Mouse (Mus musculus) testis, adult 2 months (tissue): ENCODE measurements around the gene 1700042G07Rik. TPM values are rescaled to one million over a fixed set of nuclear protein-coding genes. Genes with fewer than 3 reads are reported as not detected.

Experiments used
- H3K27ac ChIP-seq: fragments of 200-500 bp; 2 replicates; pipeline ENCODE4 v1.5.1; 2012; ENCODE audit warnings: low read depth, low read length; ENCODE audit not compliant: control insufficient read depth, insufficient read depth
- H3K27me3 ChIP-seq: fragments of 200-500 bp; 2 replicates; pipeline ENCODE4 v1.6.1; 2012; ENCODE audit warnings: mild to moderate bottlenecking, low read length, moderate library complexity; ENCODE audit not compliant: control insufficient read depth, insufficient read depth
- H3K36me3 ChIP-seq: fragments of 200-500 bp; 2 replicates; pipeline ENCODE4 v1.6.1; 2012; ENCODE audit warnings: mild to moderate bottlenecking, low read length; ENCODE audit not compliant: control insufficient read depth, insufficient read depth
- H3K4me1 ChIP-seq: fragments of 200-500 bp; 2 replicates; pipeline ENCODE4 v1.6.1; 2012; ENCODE audit warnings: low read length; ENCODE audit not compliant: control insufficient read depth, insufficient read depth
- H3K4me3 ChIP-seq: fragments of 200-500 bp; 2 replicates; pipeline ENCODE4 v1.5.1; 2012; ENCODE audit warnings: low read depth, mild to moderate bottlenecking, low read length, moderate library complexity, mixed read lengths; ENCODE audit not compliant: control insufficient read depth
- CTCF ChIP-seq: fragments of 200-500 bp; IDR thresholded peaks from 2 replicates; pipeline ENCODE4 v1.5.1; 2012; ENCODE audit warnings: low read depth, mild to moderate bottlenecking, inconsistent platforms, low read length, moderate library complexity; ENCODE audit not compliant: control insufficient read depth, insufficient read depth, insufficient replicate concordance
- POLR2A ChIP-seq: fragments of 200-500 bp; IDR thresholded peaks from 2 replicates; pipeline ENCODE4 v1.6.1; 2012; ENCODE audit warnings: low read depth, mild to moderate bottlenecking, inconsistent platforms, low read length, moderate library complexity; ENCODE audit not compliant: control insufficient read depth
- polyA plus RNA-seq: library from polyadenylated mRNA; depleted of rRNA; stranded (reverse); fragments of >200 nt; gene quantifications from 2 replicates; pipeline ENCODE4 v1.2.3, GENCODE M21; 2012

Gene 1700042G07Rik
- polyA plus RNA-seq, 1 experiment, result 696 TPM

DNA sequence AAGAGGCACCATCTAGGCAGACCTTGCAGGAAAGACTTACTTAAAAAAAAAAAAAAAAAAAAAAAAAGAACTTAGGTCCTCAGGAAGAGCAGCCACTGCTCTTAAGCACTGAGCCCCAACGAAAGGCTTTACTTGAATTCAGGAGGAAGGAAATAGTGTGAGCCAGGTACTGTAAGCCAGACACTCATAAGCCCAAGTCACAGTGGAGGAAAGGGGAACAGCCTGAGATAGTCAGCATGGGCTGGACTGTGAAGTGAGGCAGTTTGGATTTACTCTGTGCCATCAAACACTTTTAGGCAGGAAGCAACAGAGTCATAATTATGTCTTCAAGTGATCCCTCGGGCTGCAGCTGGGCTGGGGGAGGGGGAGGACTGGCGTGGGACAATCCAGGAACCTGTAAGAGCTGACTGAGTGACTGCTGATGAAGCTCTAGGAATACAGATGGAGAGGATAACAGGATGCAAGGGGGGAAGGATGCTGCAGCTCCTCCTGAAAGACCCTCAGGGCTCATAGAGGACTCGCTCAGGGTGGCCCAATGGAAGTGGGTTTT, 19.2 kb downstream of the 1700042G07Rik start:
- Histone ChIP-seq H3K36me3 (no peaks in the 10 kb centered on the region), H3K4me1 (no peaks in the 10 kb centered on the region), H3K27ac (no peak overlapping the region), H3K4me3 (no peak overlapping the region), H3K27me3 (no peaks in the 10 kb centered on the region)
- TF ChIP-seq CTCF, result no peak
- no peak for TF ChIP-seq POLR2A

DNA sequence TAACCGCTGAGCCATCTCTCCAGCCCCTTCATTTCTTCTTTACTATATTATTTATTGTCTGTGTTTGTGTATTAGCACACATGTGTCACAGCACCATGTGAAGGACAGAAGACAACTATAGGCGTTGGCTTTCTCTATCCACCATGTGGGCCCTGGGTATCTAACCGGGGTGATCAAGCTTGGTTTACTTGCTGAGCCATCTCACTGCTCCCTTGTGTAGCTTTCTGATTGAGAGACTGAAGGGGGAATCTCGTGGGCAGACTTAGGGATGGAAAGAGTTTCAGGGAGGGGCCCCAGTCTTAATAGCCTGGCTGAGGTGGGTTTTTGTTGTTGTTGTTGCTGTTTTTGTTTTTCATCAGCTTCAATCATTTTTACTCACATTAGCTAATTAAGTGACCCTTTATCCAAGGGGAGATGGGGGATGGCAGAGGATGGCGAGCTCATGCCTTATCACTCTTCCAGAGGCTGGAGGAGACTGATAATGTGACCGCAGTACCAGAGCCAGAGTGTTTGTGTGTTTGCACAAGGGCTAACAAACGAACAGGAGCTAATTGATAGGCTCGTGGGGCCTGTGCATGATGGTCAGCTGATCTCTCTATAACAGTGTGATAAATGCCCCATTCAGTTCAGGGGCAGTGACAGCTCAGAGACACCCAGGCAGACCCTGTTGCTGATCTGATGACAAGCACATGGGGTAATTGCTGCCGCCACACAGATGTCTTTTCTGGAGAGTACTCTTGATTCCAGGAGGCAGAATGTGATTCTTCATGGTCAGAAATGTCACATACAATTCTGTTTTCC, 20.6 kb downstream of the 1700042G07Rik start:
- no peaks in the 10 kb centered on the region for H3K4me1 ChIP-seq
- no peaks in the 10 kb centered on the region for H3K36me3 ChIP-seq
- no peak overlapping the region for H3K4me3 ChIP-seq
- TF ChIP-seq POLR2A, result no peak
- no peak for TF ChIP-seq CTCF
- no peak overlapping the region for H3K27ac ChIP-seq
- H3K27me3 ChIP-seq, result no peaks in the 10 kb centered on the region

DNA sequence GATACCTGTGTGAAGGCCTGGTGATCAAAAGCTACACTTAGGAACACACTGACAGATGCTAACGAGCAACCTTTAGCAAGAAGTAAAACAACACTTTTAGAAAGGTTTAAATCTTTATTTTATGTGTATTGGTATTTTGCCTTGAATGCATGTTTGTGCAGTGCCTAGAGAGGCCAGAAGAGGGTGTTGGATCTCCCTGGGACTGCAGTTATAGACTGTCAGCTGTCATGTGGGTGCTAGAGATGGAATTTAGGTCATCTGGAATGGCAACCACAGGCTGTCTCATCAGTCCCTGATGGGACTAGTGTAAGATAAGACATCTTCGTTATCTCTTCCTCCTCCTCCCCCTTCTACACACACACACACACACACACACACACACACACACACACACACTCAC, 25.2 kb downstream of the 1700042G07Rik start:
- no peaks in the 10 kb centered on the region for H3K4me1 ChIP-seq
- H3K27me3 ChIP-seq, result no peaks in the 10 kb centered on the region
- H3K27ac ChIP-seq, result no peak overlapping the region
- TF ChIP-seq POLR2A (no peak), CTCF (no peak)
- H3K36me3 ChIP-seq, result no peaks in the 10 kb centered on the region
- no peak overlapping the region for H3K4me3 ChIP-seq

DNA sequence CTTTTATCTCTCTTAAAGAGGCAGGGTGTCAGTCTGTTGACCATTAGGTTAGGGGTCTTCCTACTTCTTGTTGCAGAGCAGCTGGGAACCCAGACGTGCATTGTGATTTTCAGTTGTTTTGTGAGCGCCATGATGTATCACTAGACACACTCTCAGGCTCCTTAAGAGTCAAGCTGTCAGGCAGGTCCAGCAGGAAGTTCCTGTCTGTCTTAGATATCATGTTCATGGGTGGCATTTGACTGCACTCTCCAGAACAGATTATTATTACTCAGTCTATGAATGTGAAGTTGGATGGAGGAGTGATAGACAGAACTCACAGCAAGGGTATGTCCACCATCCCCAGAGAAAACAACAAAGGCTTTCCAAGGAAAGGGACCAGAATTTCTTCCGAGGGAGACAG, 31.2 kb downstream of the 1700042G07Rik start:
- no peak for TF ChIP-seq CTCF
- TF ChIP-seq POLR2A, result no peak
- Histone ChIP-seq H3K36me3 (no peaks in the 10 kb centered on the region), H3K27ac (no peak overlapping the region), H3K4me3 (no peak overlapping the region), H3K27me3 (no peaks in the 10 kb centered on the region), H3K4me1 (no peaks in the 10 kb centered on the region)

DNA sequence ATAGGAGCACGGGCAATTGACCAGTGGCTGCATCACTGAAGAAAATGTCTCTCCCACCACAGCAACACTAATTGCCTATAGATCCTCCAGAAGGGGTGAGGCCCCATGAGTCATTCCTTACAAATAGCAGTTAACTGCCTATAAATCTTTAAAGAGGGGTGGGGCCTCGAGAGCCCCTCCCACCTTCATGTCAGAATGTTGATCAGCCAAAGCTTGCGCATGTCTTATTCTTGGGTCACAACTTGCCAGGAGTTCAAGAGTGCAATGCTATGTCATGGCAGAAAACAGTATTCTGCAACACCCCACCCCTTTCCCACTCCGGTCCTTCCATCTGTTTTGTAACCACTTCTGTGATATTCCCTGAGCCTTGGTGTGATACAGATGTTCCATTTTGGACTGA, 33.4 kb downstream of the 1700042G07Rik start:
- no peak overlapping the region for H3K4me3 ChIP-seq
- no peaks in the 10 kb centered on the region for H3K36me3 ChIP-seq
- no peaks in the 10 kb centered on the region for H3K4me1 ChIP-seq
- H3K27me3 ChIP-seq, result no peaks in the 10 kb centered on the region
- TF ChIP-seq CTCF (no peak), POLR2A (no peak)
- no peak overlapping the region for H3K27ac ChIP-seq

DNA sequence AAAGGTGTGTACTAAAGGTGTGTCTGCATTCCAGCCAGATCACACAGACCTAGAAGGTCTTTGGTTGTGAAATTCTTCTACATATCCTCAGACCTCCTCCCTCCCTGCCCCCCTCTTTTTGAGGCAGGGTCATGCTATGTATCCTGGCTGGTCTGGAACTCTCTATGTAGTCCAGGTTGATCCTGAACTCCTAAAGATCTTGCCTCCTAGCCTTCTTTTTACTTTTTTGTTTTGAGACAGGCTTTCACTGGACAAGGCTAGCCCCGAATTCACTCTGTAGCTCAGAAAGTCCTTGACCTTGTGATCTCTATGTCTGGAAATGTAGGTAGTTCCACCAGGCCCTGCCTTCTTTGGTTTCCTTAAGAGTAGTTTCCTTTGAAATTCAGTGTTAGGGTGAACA, 35.7 kb downstream of the 1700042G07Rik start:
- H3K4me3 ChIP-seq, result no peak overlapping the region
- no peaks in the 10 kb centered on the region for H3K4me1 ChIP-seq
- TF ChIP-seq POLR2A, result no peak
- no peak for TF ChIP-seq CTCF
- H3K27me3 ChIP-seq, result no peaks in the 10 kb centered on the region
- no peak overlapping the region for H3K27ac ChIP-seq
- H3K36me3 ChIP-seq, result no peaks in the 10 kb centered on the region

DNA sequence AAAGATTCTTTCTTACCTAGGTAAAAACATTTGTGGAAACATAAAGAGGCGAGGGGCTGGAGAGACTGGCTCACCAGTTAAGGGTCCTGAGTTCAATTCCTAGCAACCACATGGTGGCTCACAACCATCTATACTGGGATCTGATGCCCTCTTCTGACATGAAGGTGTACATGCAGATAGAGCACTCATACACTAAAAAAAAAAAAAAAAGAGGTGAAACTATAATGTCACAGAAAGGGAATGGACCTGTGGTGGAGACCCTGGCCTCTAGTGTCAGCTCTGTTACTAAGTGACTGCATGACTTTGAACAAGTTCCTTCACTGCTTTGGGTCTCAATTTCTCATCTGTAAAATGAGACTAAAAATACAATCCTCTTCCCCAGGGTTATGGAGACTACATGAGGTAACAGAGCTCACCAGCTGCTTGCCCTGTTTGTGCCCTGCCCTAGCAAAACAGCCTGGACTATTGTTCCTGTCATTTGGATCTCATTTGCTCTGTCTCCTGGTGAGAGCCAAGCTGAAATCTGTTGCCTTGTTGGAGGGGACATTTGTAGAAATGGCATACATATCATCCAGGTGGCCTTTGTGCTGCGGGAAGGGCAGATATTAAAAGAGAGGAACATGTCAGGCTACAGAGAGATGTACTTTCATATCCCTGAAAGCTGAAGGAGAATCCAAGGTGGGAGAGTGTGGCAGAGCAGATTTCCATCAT, 42.9 kb downstream of the 1700042G07Rik start:
- H3K27me3 ChIP-seq, result no peaks in the 10 kb centered on the region
- no peaks in the 10 kb centered on the region for H3K36me3 ChIP-seq
- TF ChIP-seq CTCF (no peak), POLR2A (no peak)
- H3K4me3 ChIP-seq, result no peak overlapping the region
- no peak overlapping the region for H3K27ac ChIP-seq
- peaks cover 3% of the 10 kb centered on the region; the same call in 1 of the 2 replicates for H3K4me1 ChIP-seq
